Mouse (Mus musculus): ENCODE results near the gene Ppfia3. TPM values are rescaled to one million over a fixed set of nuclear protein-coding genes. Genes with fewer than 3 reads are reported as not detected.
"Not testable (repeated sequence)": the region's sequence is repeated elsewhere in the genome, so short reads cannot be mapped to it uniquely, and the experiment has no call there.

The Ppfia3 gene
- total and polyA plus RNA-seq, 2 experiments from 2014 or later: 31.6 to 104 TPM

GRCm38 (mm10) chr7:45396337-45396775, 29.5 kb upstream of the Ppfia3 start:
- Histone ChIP-seq H3K4me3 (ENCODE audit: low read depth, low read length) (peak overlapping the region; percentile 72), H3K4me2 (ENCODE audit: low read depth, low read length, poor library complexity, severe bottlenecking) (peak overlapping the region; percentile 41; the same call in 1 of the 2 replicates), H3K27ac (ENCODE audit: low read depth, low read length) (peak overlapping the region; percentile 78; the same call in 1 of the 2 replicates)
- DNase-seq (ENCODE audit: low spot score); H3K36me3 ChIP-seq (ENCODE audit: insufficient read depth, low read length); H3K4me1 ChIP-seq (ENCODE audit: insufficient read depth, low read length); H3K9me3 ChIP-seq (ENCODE audit: low read length); H3K9ac ChIP-seq (replicated peaks; ENCODE audit: low read length, poor library complexity, severe bottlenecking); H3K27me3 ChIP-seq (ENCODE audit: insufficient read depth, low read length): not testable (repeated sequence)
- WGBS: 3% methylated on average over 3 of the region's 3 CpGs
- TF ChIP-seq CTCF (IDR thresholded peaks at IDR 0.05): peak; percentile 50
- ATAC-seq (ENCODE audit: low FRiP score): peak; percentile 53

GRCm38 (mm10) chr7:45395578-45396336, 28.9 kb upstream of the Ppfia3 start, which contains the start of gene Snrnp70:
Gene Snrnp70, minus strand, starts transcription at chr7:45395742.
- no peak for TF ChIP-seq CTCF (IDR thresholded peaks at IDR 0.05)
- ATAC-seq (ENCODE audit: low FRiP score): peak; percentile 97
- peaks cover 7% of the 10 kb centered on the region; the same call in 1 of the 2 replicates for H3K36me3 ChIP-seq (ENCODE audit: insufficient read depth, low read length)
- peak; percentile 100 for DNase-seq (ENCODE audit: low spot score)
- no peaks in the 10 kb centered on the region for H3K9me3 ChIP-seq (ENCODE audit: low read length)
- H3K27me3 ChIP-seq (ENCODE audit: insufficient read depth, low read length): no peaks in the 10 kb centered on the region
- peak within 1 kb of the TSS; percentile 92 for H3K4me2 ChIP-seq (ENCODE audit: low read depth, low read length, poor library complexity, severe bottlenecking)
- peak within 1 kb of the TSS; percentile 74 for H3K9ac ChIP-seq (replicated peaks; ENCODE audit: low read length, poor library complexity, severe bottlenecking)
- H3K27ac ChIP-seq (ENCODE audit: low read depth, low read length): peak within 1 kb of the TSS; percentile 97
- H3K4me1 ChIP-seq (ENCODE audit: insufficient read depth, low read length): peaks cover 8% of the 10 kb centered on the region
- peak within 1 kb of the TSS; percentile 72 for H3K4me3 ChIP-seq (ENCODE audit: low read depth, low read length)
- under 1% methylated on average over 60 of the region's 60 CpGs for WGBS

GRCm38 (mm10) chr7:45395129-45395541, 28.3 kb upstream of the Ppfia3 start:
- peaks cover 13% of the 10 kb centered on the region for H3K36me3 ChIP-seq (ENCODE audit: insufficient read depth, low read length)
- H3K9me3 ChIP-seq (ENCODE audit: low read length): no peaks in the 10 kb centered on the region
- H3K27ac ChIP-seq (ENCODE audit: low read depth, low read length): peak overlapping the region; percentile 97
- H3K4me2 ChIP-seq (ENCODE audit: low read depth, low read length, poor library complexity, severe bottlenecking): peak overlapping the region; percentile 92
- WGBS: 1% methylated on average over 20 of the region's 20 CpGs
- peaks cover 8% of the 10 kb centered on the region for H3K4me1 ChIP-seq (ENCODE audit: insufficient read depth, low read length)
- H3K9ac ChIP-seq (replicated peaks; ENCODE audit: low read length, poor library complexity, severe bottlenecking): peak overlapping the region; percentile 74
- peak overlapping the region; percentile 72 for H3K4me3 ChIP-seq (ENCODE audit: low read depth, low read length)
- ATAC-seq (ENCODE audit: low FRiP score) (peak; percentile 74), DNase-seq (ENCODE audit: low spot score) (peak; percentile 83)
- H3K27me3 ChIP-seq (ENCODE audit: insufficient read depth, low read length): no peaks in the 10 kb centered on the region
- no peak for TF ChIP-seq CTCF (IDR thresholded peaks at IDR 0.05)

- Histone ChIP-seq H3K36me3 (ENCODE audit: insufficient read depth, low read length) (peaks cover 75% of the 10 kb centered on the region), H3K9ac (replicated peaks; ENCODE audit: low read length, poor library complexity, severe bottlenecking) (no peak overlapping the region), H3K27me3 (ENCODE audit: insufficient read depth, low read length) (no peaks in the 10 kb centered on the region), H3K4me3 (ENCODE audit: low read depth, low read length) (no peak overlapping the region), H3K4me2 (ENCODE audit: low read depth, low read length, poor library complexity, severe bottlenecking) (no peak overlapping the region), H3K4me1 (ENCODE audit: insufficient read depth, low read length) (no peaks in the 10 kb centered on the region), H3K9me3 (ENCODE audit: low read length) (no peaks in the 10 kb centered on the region), H3K27ac (ENCODE audit: low read depth, low read length) (no peak overlapping the region)
- peak; percentile 45 for TF ChIP-seq CTCF (IDR thresholded peaks at IDR 0.05)
- ATAC-seq (ENCODE audit: low FRiP score) (no peak), DNase-seq (ENCODE audit: low spot score) (no peak)
- WGBS: 91% methylated on average over 3 of the region's 3 CpGs
Measured at GRCm38 (mm10) chr7:45386077-45386476, 19.3 kb upstream of the Ppfia3 start.

GRCm38 (mm10) chr7:45376057-45376456, 9.2 kb upstream of the Ppfia3 start:
- TF ChIP-seq CTCF (IDR thresholded peaks at IDR 0.05): no peak
- ATAC-seq (ENCODE audit: low FRiP score): no peak
- H3K4me1 ChIP-seq (ENCODE audit: insufficient read depth, low read length): no peaks in the 10 kb centered on the region
- no peak overlapping the region for H3K27ac ChIP-seq (ENCODE audit: low read depth, low read length)
- no peak for DNase-seq (ENCODE audit: low spot score)
- no peak overlapping the region for H3K9ac ChIP-seq (replicated peaks; ENCODE audit: low read length, poor library complexity, severe bottlenecking)
- H3K36me3 ChIP-seq (ENCODE audit: insufficient read depth, low read length): peaks cover 51% of the 10 kb centered on the region
- H3K4me2 ChIP-seq (ENCODE audit: low read depth, low read length, poor library complexity, severe bottlenecking): no peak overlapping the region
- no peaks in the 10 kb centered on the region for H3K9me3 ChIP-seq (ENCODE audit: low read length)
- WGBS: 79% methylated on average over 1 of the region's 1 CpGs
- no peak overlapping the region for H3K4me3 ChIP-seq (ENCODE audit: low read depth, low read length)
- no peaks in the 10 kb centered on the region for H3K27me3 ChIP-seq (ENCODE audit: insufficient read depth, low read length)

DNA sequence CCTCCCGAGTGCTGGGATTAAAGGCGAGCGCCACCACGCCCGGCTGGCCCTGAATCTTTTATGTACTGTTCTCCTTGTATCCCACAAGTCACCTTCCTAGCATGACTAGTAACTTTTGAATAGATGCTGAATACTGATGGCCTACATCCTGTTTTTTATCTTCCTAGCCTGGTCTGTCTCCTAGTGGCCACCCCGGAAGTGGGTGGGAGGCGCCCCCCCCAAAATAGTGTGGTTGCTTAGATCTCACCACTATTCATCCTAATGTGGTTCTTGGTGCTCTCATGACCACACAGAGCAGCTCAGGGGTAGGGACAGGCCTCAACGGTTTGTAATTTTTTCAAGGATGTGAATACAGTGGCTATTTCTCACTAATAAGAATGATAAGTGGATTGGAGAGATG, 7.8 kb upstream of the Ppfia3 start:
- Histone ChIP-seq H3K9me3 (ENCODE audit: low read length) (no peaks in the 10 kb centered on the region), H3K9ac (replicated peaks; ENCODE audit: low read length, poor library complexity, severe bottlenecking) (no peak overlapping the region), H3K27me3 (ENCODE audit: insufficient read depth, low read length) (no peaks in the 10 kb centered on the region), H3K27ac (ENCODE audit: low read depth, low read length) (no peak overlapping the region), H3K4me1 (ENCODE audit: insufficient read depth, low read length) (0 out of 2 replicates have a peak, but pooled peaks cover 2% of the 10 kb centered on the region), H3K36me3 (ENCODE audit: insufficient read depth, low read length) (peaks cover 41% of the 10 kb centered on the region), H3K4me2 (ENCODE audit: low read depth, low read length, poor library complexity, severe bottlenecking) (no peak overlapping the region), H3K4me3 (ENCODE audit: low read depth, low read length) (no peak overlapping the region)
- TF ChIP-seq CTCF (IDR thresholded peaks at IDR 0.05): no peak
- 93% methylated on average over 8 of the region's 8 CpGs for WGBS
- ATAC-seq (ENCODE audit: low FRiP score) (no peak), DNase-seq (ENCODE audit: low spot score) (no peak)

Data from midbrain, postnatal 0 days (tissue).